Mouse (Mus musculus): ENCODE data around the gene Rpl18a. TPM values are rescaled to one million over a fixed set of nuclear protein-coding genes. Genes with fewer than 3 reads are reported as not detected.
A peak's percentile ranks its signal among the peaks of the same experiment; 100 is the strongest.

The Rpl18a gene
- polyA plus RNA-seq, 1 experiment from 2014 or later = 4,144 TPM

- H3K9me3 ChIP-seq (ENCODE audit: control insufficient read depth, low read length) = no peaks in the 10 kb centered on the region
- H3K27me3 ChIP-seq (replicated peaks; ENCODE audit: control insufficient read depth, insufficient read depth, low read length) = peaks cover 42% of the 10 kb centered on the region
- 21% methylated on average over 20 of the region's 20 CpGs for WGBS
- H3K4me2 ChIP-seq = peak overlapping the region; percentile 45
- peak overlapping the region; percentile 29 for H3K4me3 ChIP-seq (ENCODE audit: low read depth, low read length)
- ATAC-seq (replicated peaks; ENCODE audit: low FRiP score) (no peak), DNase-seq (ENCODE audit: low spot score) (no peak)
- peaks cover 17% of the 10 kb centered on the region for H3K4me1 ChIP-seq (replicated peaks; ENCODE audit: control insufficient read depth, insufficient read depth, low read length)
- no peak overlapping the region for H3K9ac ChIP-seq (ENCODE audit: low read depth, low read length)
- peaks cover 18% of the 10 kb centered on the region for H3K36me3 ChIP-seq (ENCODE audit: control insufficient read depth, insufficient read depth, low read length)
- no peak overlapping the region for H3K27ac ChIP-seq (ENCODE audit: low read depth, low read length)
Observed at GRCm38 (mm10) chr8:70892896-70893655, 4.1 kb downstream of the Rpl18a start.

DNA sequence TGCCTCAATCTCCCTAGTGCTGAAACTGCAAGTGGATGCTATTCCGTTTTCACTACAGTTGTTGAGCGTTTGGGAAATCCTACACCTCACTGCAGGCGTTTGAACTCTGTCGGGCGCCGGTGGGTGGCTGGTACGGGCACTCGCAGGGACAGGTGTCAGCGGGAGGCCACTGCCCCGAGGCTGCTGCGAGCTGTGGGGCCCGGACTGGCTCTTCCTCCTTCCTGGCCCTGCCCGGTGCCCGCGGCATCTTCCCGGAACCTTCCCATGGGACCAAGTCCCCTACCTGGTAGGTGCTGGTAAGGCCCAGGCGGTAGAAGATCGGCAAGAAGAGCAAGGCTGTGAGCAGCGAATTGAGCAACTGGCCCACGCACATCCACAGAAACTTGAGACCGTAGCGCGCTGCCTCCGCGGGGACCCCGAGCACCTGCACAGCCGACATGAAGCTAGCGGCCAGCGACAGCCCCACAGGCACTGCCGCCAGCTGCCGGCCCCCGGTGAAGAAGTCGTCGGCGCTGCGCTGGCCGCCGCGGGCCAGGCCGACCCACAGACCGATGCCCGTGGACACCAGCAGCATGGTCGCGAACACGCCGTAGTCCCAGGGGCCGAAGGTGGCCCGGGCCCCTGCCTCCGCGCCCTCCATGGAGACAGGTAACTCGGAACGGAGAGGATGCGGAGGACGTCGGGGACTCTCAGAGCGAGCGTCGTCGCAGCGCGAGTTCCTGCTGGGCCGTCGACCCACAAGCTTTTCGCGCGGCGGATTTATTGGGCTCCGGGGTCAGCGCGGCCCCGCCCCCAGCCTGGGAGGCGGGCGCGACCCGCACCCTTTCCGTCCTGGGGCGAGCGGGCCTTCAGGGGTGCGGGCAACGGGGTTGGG, 5.0 kb downstream of the Rpl18a start, which contains the start of gene Slc5a5:
Gene Slc5a5 (minus strand): TSS at position 736 of the 874 bp plus-strand sequence.
- Histone ChIP-seq H3K4me3 (ENCODE audit: low read depth, low read length) (peak within 1 kb of the TSS; percentile 29), H3K4me1 (replicated peaks; ENCODE audit: control insufficient read depth, insufficient read depth, low read length) (peaks cover 20% of the 10 kb centered on the region), H3K4me2 (peak within 1 kb of the TSS; percentile 45), H3K27me3 (replicated peaks; ENCODE audit: control insufficient read depth, insufficient read depth, low read length) (peaks cover 43% of the 10 kb centered on the region), H3K36me3 (ENCODE audit: control insufficient read depth, insufficient read depth, low read length) (peaks cover 18% of the 10 kb centered on the region), H3K27ac (ENCODE audit: low read depth, low read length) (no peak within 1 kb of the TSS), H3K9ac (ENCODE audit: low read depth, low read length) (no peak within 1 kb of the TSS; the same call in 1 of the 2 replicates), H3K9me3 (ENCODE audit: control insufficient read depth, low read length) (no peaks in the 10 kb centered on the region)
- DNase-seq (ENCODE audit: low spot score) (no peak), ATAC-seq (replicated peaks; ENCODE audit: low FRiP score) (no peak)
- WGBS = 5% methylated on average over 80 of the region's 80 CpGs

GRCm38 (mm10) chr8:70891356-70891755, 5.9 kb downstream of the Rpl18a start:
- ATAC-seq (replicated peaks; ENCODE audit: low FRiP score) (no peak; the same call in 1 of the 2 replicates), DNase-seq (ENCODE audit: low spot score) (no peak)
- Histone ChIP-seq H3K27ac (ENCODE audit: low read depth, low read length) (no peak overlapping the region), H3K36me3 (ENCODE audit: control insufficient read depth, insufficient read depth, low read length) (peaks cover 18% of the 10 kb centered on the region), H3K4me1 (replicated peaks; ENCODE audit: control insufficient read depth, insufficient read depth, low read length) (peaks cover 20% of the 10 kb centered on the region), H3K9me3 (ENCODE audit: control insufficient read depth, low read length) (no peaks in the 10 kb centered on the region), H3K9ac (ENCODE audit: low read depth, low read length) (no peak overlapping the region), H3K27me3 (replicated peaks; ENCODE audit: control insufficient read depth, insufficient read depth, low read length) (peaks cover 45% of the 10 kb centered on the region), H3K4me3 (ENCODE audit: low read depth, low read length) (peak overlapping the region; percentile 9), H3K4me2 (peak overlapping the region; percentile 31)
- 9% methylated on average over 21 of the region's 21 CpGs for WGBS

- H3K4me2 ChIP-seq = no peak overlapping the region
- H3K27me3 ChIP-seq (replicated peaks; ENCODE audit: control insufficient read depth, insufficient read depth, low read length) = peaks cover 50% of the 10 kb centered on the region
- H3K4me3 ChIP-seq (ENCODE audit: low read depth, low read length) = no peak overlapping the region
- H3K9me3 ChIP-seq (ENCODE audit: control insufficient read depth, low read length) = no peaks in the 10 kb centered on the region
- peaks cover 17% of the 10 kb centered on the region for H3K4me1 ChIP-seq (replicated peaks; ENCODE audit: control insufficient read depth, insufficient read depth, low read length)
- WGBS = 88% methylated on average over 5 of the region's 5 CpGs
- no peak overlapping the region for H3K27ac ChIP-seq (ENCODE audit: low read depth, low read length)
- DNase-seq (ENCODE audit: low spot score) (no peak), ATAC-seq (replicated peaks; ENCODE audit: low FRiP score) (no peak)
- no peak overlapping the region for H3K9ac ChIP-seq (ENCODE audit: low read depth, low read length)
- H3K36me3 ChIP-seq (ENCODE audit: control insufficient read depth, insufficient read depth, low read length) = peaks cover 14% of the 10 kb centered on the region
Observed at GRCm38 (mm10) chr8:70890656-70891055, 6.6 kb downstream of the Rpl18a start.

- WGBS = 5% methylated on average over 18 of the region's 18 CpGs
- Histone ChIP-seq H3K4me2 (peak overlapping the region; percentile 23; the same call in 1 of the 2 replicates), H3K4me3 (ENCODE audit: low read depth, low read length) (no peak overlapping the region), H3K9ac (ENCODE audit: low read depth, low read length) (no peak overlapping the region), H3K27me3 (replicated peaks; ENCODE audit: control insufficient read depth, insufficient read depth, low read length) (peaks cover 41% of the 10 kb centered on the region), H3K4me1 (replicated peaks; ENCODE audit: control insufficient read depth, insufficient read depth, low read length) (peaks cover 13% of the 10 kb centered on the region), H3K36me3 (ENCODE audit: control insufficient read depth, insufficient read depth, low read length) (no peaks in the 10 kb centered on the region), H3K9me3 (ENCODE audit: control insufficient read depth, low read length) (no peaks in the 10 kb centered on the region), H3K27ac (ENCODE audit: low read depth, low read length) (no peak overlapping the region)
- DNase-seq (ENCODE audit: low spot score) = no peak
- ATAC-seq (replicated peaks; ENCODE audit: low FRiP score) = peak; percentile 68
Observed at GRCm38 (mm10) chr8:70887669-70888068, 9.5 kb downstream of the Rpl18a start.

GRCm38 (mm10) chr8:70885612-70886011, 11.6 kb downstream of the Rpl18a start:
- Histone ChIP-seq H3K4me2 (no peak overlapping the region), H3K9ac (ENCODE audit: low read depth, low read length) (no peak overlapping the region), H3K4me3 (ENCODE audit: low read depth, low read length) (no peak overlapping the region), H3K9me3 (ENCODE audit: control insufficient read depth, low read length) (no peaks in the 10 kb centered on the region), H3K36me3 (ENCODE audit: control insufficient read depth, insufficient read depth, low read length) (no peaks in the 10 kb centered on the region), H3K27me3 (replicated peaks; ENCODE audit: control insufficient read depth, insufficient read depth, low read length) (peaks cover 21% of the 10 kb centered on the region), H3K4me1 (replicated peaks; ENCODE audit: control insufficient read depth, insufficient read depth, low read length) (peaks cover 3% of the 10 kb centered on the region), H3K27ac (ENCODE audit: low read depth, low read length) (no peak overlapping the region)
- DNase-seq (ENCODE audit: low spot score) (no peak), ATAC-seq (replicated peaks; ENCODE audit: low FRiP score) (no peak)
- 14% methylated on average over 12 of the region's 12 CpGs for WGBS

DNA sequence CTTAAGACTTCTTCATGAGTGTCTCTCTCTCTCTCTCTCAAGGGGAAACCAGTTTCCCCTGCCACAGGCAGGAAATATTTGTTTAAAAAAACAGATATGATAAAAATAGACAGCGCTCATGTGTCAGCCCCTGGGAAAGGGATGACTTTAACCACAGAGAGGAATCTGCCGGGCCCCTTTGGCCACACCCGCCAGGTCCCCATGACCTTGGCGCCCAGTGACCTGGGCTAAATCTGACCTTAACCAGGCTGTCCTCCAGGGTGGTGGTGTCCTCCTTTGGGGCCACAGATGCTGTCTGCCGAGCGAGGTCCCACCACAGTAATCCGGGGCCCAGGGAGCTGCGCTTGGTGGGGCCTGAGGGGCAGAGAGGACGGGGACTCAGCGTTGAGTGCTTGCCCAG, 12.5 kb downstream of the Rpl18a start:
- peaks cover 3% of the 10 kb centered on the region for H3K4me1 ChIP-seq (replicated peaks; ENCODE audit: control insufficient read depth, insufficient read depth, low read length)
- H3K27me3 ChIP-seq (replicated peaks; ENCODE audit: control insufficient read depth, insufficient read depth, low read length) = peaks cover 14% of the 10 kb centered on the region
- H3K4me2 ChIP-seq = no peak overlapping the region
- H3K27ac ChIP-seq (ENCODE audit: low read depth, low read length) = no peak overlapping the region
- ATAC-seq (replicated peaks; ENCODE audit: low FRiP score) (no peak), DNase-seq (ENCODE audit: low spot score) (no peak)
- no peaks in the 10 kb centered on the region for H3K9me3 ChIP-seq (ENCODE audit: control insufficient read depth, low read length)
- WGBS = 72% methylated on average over 10 of the region's 10 CpGs
- no peak overlapping the region for H3K9ac ChIP-seq (ENCODE audit: low read depth, low read length)
- H3K36me3 ChIP-seq (ENCODE audit: control insufficient read depth, insufficient read depth, low read length) = no peaks in the 10 kb centered on the region
- no peak overlapping the region for H3K4me3 ChIP-seq (ENCODE audit: low read depth, low read length)

- Histone ChIP-seq H3K36me3 (ENCODE audit: control insufficient read depth, insufficient read depth, low read length) (no peaks in the 10 kb centered on the region), H3K4me2 (no peak overlapping the region), H3K4me1 (replicated peaks; ENCODE audit: control insufficient read depth, insufficient read depth, low read length) (peaks cover 3% of the 10 kb centered on the region), H3K4me3 (ENCODE audit: low read depth, low read length) (no peak overlapping the region), H3K27ac (ENCODE audit: low read depth, low read length) (no peak overlapping the region), H3K27me3 (replicated peaks; ENCODE audit: control insufficient read depth, insufficient read depth, low read length) (peaks cover 14% of the 10 kb centered on the region), H3K9ac (ENCODE audit: low read depth, low read length) (no peak overlapping the region), H3K9me3 (ENCODE audit: control insufficient read depth, low read length) (no peaks in the 10 kb centered on the region)
- WGBS = 83% methylated on average over 4 of the region's 4 CpGs
- no peak for DNase-seq (ENCODE audit: low spot score)
- ATAC-seq (replicated peaks; ENCODE audit: low FRiP score) = no peak
Observed at GRCm38 (mm10) chr8:70884186-70884585, 13.0 kb downstream of the Rpl18a start.

All from liver, embryonic 11.5 days (tissue).